Mouse (Mus musculus): ENCODE results near the gene Actrt2.

DNA sequence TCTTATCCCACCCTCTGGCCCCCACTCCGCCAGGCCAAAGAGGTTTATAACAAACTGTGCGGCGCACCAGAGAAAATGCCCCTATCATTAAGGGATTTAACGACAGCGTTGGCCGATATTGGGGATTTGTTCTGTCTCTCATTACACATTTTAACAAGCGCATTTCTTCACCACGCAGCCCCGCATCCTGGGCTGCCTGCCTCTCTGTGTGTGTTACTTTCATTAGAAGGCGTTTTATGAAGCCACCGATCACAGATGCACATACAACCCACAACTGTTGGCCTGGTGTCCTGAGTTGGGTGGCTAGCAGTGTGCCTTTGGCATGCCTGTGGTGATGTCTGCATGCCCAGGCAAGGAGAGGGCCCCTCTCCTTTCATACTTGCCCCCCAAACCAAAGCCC is 40.6 kb upstream of the Actrt2 start:
- no peak for TF ChIP-seq CTCF (IDR thresholded peaks at IDR 0.05; ENCODE audit: borderline replicate concordance, control insufficient read depth, extremely low read depth, insufficient read depth, low read length, poor library complexity)
- no peak for TF ChIP-seq POLR2A (IDR thresholded peaks at IDR 0.05; ENCODE audit: control insufficient read depth, extremely low read depth, insufficient read depth, low read length, poor library complexity)

All from thymus, adult 2 months (tissue).